Mouse (Mus musculus) cerebellum, postnatal 4 days (tissue): ENCODE measurements around the gene Tppp3.

Experiments
- DNase-seq, 2 experiments: peaks; one replicate each; pipeline ENCODE4 v3.0.0; 2022; ENCODE audit warnings: low spot score in 2 of 2, mixed read lengths in 1 of 2

The Tppp3 gene

GRCm38 (mm10) chr8:105484392-105484791, 13.1 kb upstream of the Tppp3 start:
- DNase-seq = peak in 1 of 2 experiments; percentile 68

- no peak for DNase-seq
Measured at GRCm38 (mm10) chr8:105484030-105484368, 12.7 kb upstream of the Tppp3 start.

- DNase-seq = peak in 1 of 2 experiments; percentile 70
Measured at GRCm38 (mm10) chr8:105483212-105484029, 12.1 kb upstream of the Tppp3 start.

- DNase-seq = no peak
Measured at GRCm38 (mm10) chr8:105482123-105482522, 10.8 kb upstream of the Tppp3 start.

- no peak for DNase-seq
Measured at GRCm38 (mm10) chr8:105481453-105481852, 10.1 kb upstream of the Tppp3 start.

GRCm38 (mm10) chr8:105481013-105481412, 9.7 kb upstream of the Tppp3 start:
- no peak for DNase-seq

- DNase-seq = no peak
Measured at GRCm38 (mm10) chr8:105477792-105478191, 6.5 kb upstream of the Tppp3 start.

GRCm38 (mm10) chr8:105476628-105477413, 5.5 kb upstream of the Tppp3 start:
- peak in 1 of 2 experiments; percentile 71 for DNase-seq

- DNase-seq = no peak
Measured at GRCm38 (mm10) chr8:105476161-105476560, 4.8 kb upstream of the Tppp3 start.

GRCm38 (mm10) chr8:105475742-105476141, 4.4 kb upstream of the Tppp3 start:
- DNase-seq = no peak

GRCm38 (mm10) chr8:105475254-105475653, 3.9 kb upstream of the Tppp3 start:
- no peak for DNase-seq

- DNase-seq = no peak
Measured at GRCm38 (mm10) chr8:105474680-105475079, 3.4 kb upstream of the Tppp3 start.

GRCm38 (mm10) chr8:105473816-105474606, 2.7 kb upstream of the Tppp3 start:
- no peak for DNase-seq

- DNase-seq = no peak
Measured at GRCm38 (mm10) chr8:105472983-105473382, 1.7 kb upstream of the Tppp3 start.

- no peak for DNase-seq
Measured at GRCm38 (mm10) chr8:105472414-105472932, 1.1 kb upstream of the Tppp3 start.

GRCm38 (mm10) chr8:105470681-105471313, 529 bp downstream of the Tppp3 start:
- no peak for DNase-seq

GRCm38 (mm10) chr8:105470262-105470661, 1.1 kb downstream of the Tppp3 start:
- DNase-seq = no peak

GRCm38 (mm10) chr8:105469816-105470215, 1.5 kb downstream of the Tppp3 start:
- no peak for DNase-seq

GRCm38 (mm10) chr8:105469041-105469695, 2.2 kb downstream of the Tppp3 start:
- peak in 1 of 2 experiments; percentile 59 for DNase-seq

GRCm38 (mm10) chr8:105468002-105468720, 3.2 kb downstream of the Tppp3 start:
- no peak for DNase-seq
